In genomic region chr9:122845621-122846020, GRCm38 (mm10) we compare ENCODE assay signal across 18 mouse cellular contexts. TPM values are rescaled to one million over a fixed set of nuclear protein-coding genes. Genes with fewer than 3 reads are reported as not detected.
"Had no signal": no experiment of that assay in that cellular context is flagged by ENCODE, and none has a peak within 500 bp of the region (broad histone marks: within the 10 kb centered on the region; RNA-seq: fewer than 3 reads in every experiment).

No protein-coding gene starts in this region.

- H3K4me2 ChIP-seq: lung, embryonic 14.5 days; midbrain, embryonic 12.5 days; neural tube, embryonic 13.5 days; neural tube, embryonic 15.5 days had no signal

- H3K9me3 ChIP-seq: neural tube, embryonic 15.5 days had no signal

- H3K4me1 ChIP-seq: midbrain, embryonic 10.5 days; midbrain, embryonic 12.5 days; neural tube, embryonic 13.5 days; neural tube, embryonic 15.5 days had no signal

- DNase-seq: lung, adult 18-20 months; retina, postnatal 1 day; right cerebral cortex, postnatal 25 days; spleen, adult 18-20 months; thymus, adult 18-20 months; thymus, postnatal 14 days; thymus, postnatal 36 days had no signal

- ATAC-seq: midbrain, embryonic 16.5 days had no signal

- H3K4me3 ChIP-seq: midbrain, embryonic 10.5 days; midbrain, embryonic 12.5 days; myocyte; neural tube, embryonic 13.5 days; neural tube, embryonic 15.5 days had no signal

- H3K27ac ChIP-seq: midbrain, embryonic 10.5 days; midbrain, embryonic 12.5 days; neural tube, embryonic 13.5 days; neural tube, embryonic 15.5 days had no signal

- H3K9ac ChIP-seq: lung, embryonic 14.5 days; midbrain, embryonic 12.5 days; neural tube, embryonic 13.5 days; neural tube, embryonic 15.5 days had no signal

- H3K27me3 ChIP-seq: midbrain, embryonic 12.5 days; neural tube, embryonic 13.5 days; neural tube, embryonic 15.5 days had no signal

RNA-seq across cellular contexts. Expression of gene Gm35549, which starts 1.8 kb away (rescaled TPM):
- total RNA-seq: megakaryocyte, adult 5-6 weeks; megakaryocyte-erythroid progenitor cell, adult 5-6 weeks had no signal
- polyA plus RNA-seq: midbrain, embryonic 10.5 days; midbrain, embryonic 16.5 days; neural tube, embryonic 13.5 days; small intestine, adult 2 months; thymus, postnatal 0 days had no signal
